Mouse (Mus musculus): ENCODE results near the gene Cd40lg. TPM values are rescaled to one million over a fixed set of nuclear protein-coding genes. Genes with fewer than 3 reads are reported as not detected.

The Cd40lg gene
- total RNA-seq, 2 experiments from 2014 or later, result 0.31 TPM; not detected in 1

DNA sequence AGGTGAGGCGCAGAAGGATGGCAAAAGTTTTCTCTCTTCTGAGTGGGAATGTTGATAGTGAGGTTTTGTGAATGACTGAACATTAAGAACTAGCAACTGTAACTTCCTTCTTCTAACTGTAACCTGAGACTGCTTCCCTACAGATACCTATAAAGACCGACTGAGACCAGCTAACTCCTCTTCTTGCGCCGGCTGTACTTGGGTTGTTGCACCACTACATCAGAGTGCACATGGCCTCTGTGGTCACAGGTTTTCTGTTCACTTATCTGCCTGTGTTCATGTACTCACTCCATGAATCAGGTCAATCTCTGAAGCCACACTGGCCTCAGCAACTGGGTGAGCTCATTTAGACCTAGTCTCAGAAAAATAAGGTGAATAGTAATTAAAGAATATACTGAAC, 51.6 kb downstream of the Cd40lg start:
- no peak for DNase-seq

Other genes starting within 250 kb of the Cd40lg start
- not detected for gene Brs3, start 169.1 kb upstream of the Cd40lg start, total RNA-seq (2021)
- 10 to 100 TPM; 53.3 to 55.0 TPM for gene Htatsf1, start 158.6 kb upstream of the Cd40lg start, total RNA-seq (2021)
- not detected for gene Vgll1, start 124.0 kb upstream of the Cd40lg start, total RNA-seq (2021)
- gene Arhgef6, start 126.6 kb downstream of the Cd40lg start, total RNA-seq (2021), result 10 to 100 TPM; 52.4 to 63.8 TPM
- gene Rbmx, start 180.9 kb downstream of the Cd40lg start, total RNA-seq (2021), result 10 to 100 TPM; 20.7 to 22.2 TPM
- gene Gm364, start 197.0 kb downstream of the Cd40lg start, total RNA-seq (2021), result not detected